9 mouse cellular contexts compared by ENCODE assay signal in genomic region chr4:135219652-135220051, GRCm38 (mm10). TPM values are rescaled to one million over a fixed set of nuclear protein-coding genes. Genes with fewer than 3 reads are reported as not detected.
A peak's percentile ranks its signal among the peaks of the same experiment; 100 is the strongest.
DNase-seq lines count a peak whose midpoint lies in the region; ATAC-seq lines count a peak whose summit lies in the region.
"Had no signal": no experiment of that assay in that cellular context is flagged by ENCODE, and none has a peak within 500 bp of the region (broad histone marks: within the 10 kb centered on the region; RNA-seq: fewer than 3 reads in every experiment).

No protein-coding gene starts in this region.

- WGBS in hindbrain, embryonic 11.5 days: 66% methylated on average over 4 of the region's 4 CpGs
- WGBS in hindbrain, embryonic 12.5 days: 58% methylated on average over 4 of the region's 4 CpGs
- 50% methylated on average over 4 of the region's 4 CpGs for WGBS in stomach, embryonic 15.5 days

- ATAC-seq in hindbrain, embryonic 11.5 days (ENCODE audit: low FRiP score): no peak
- ATAC-seq in hindbrain, embryonic 12.5 days (ENCODE audit: low FRiP score): no peak
- ATAC-seq in stomach, embryonic 15.5 days (ENCODE audit: insufficient read depth, low FRiP score, low read depth): 0 out of 2 replicates have a peak, but pooled peaks have one; percentile 50

- no peak overlapping the region for H3K9ac ChIP-seq in hindbrain, embryonic 11.5 days (ENCODE audit: low read depth, low read length)
- no peak overlapping the region for H3K9ac ChIP-seq in hindbrain, embryonic 12.5 days
- H3K9ac ChIP-seq in stomach, embryonic 15.5 days: no peak overlapping the region
- H3K9ac ChIP-seq: neural tube, embryonic 12.5 days had no signal

- intact Hi-C loops in left cerebral cortex, postnatal 4 days (cut with DNase I): loop anchor here (5.0 to 10.0 kb wide), 2 partner anchors 55 to 98 kb away; partner anchors contain the start of gene Clic4

- 0 out of 2 replicates have a peak, but pooled peaks cover 4% of the 10 kb centered on the region for H3K36me3 ChIP-seq in hindbrain, embryonic 11.5 days (ENCODE audit: control insufficient read depth, insufficient read depth, low read length)
- H3K36me3 ChIP-seq in hindbrain, embryonic 12.5 days: peaks cover 67% of the 10 kb centered on the region
- peaks cover 50% of the 10 kb centered on the region for H3K36me3 ChIP-seq in stomach, embryonic 15.5 days

- H3K4me3 ChIP-seq in hindbrain, embryonic 11.5 days (ENCODE audit: low read depth, low read length): no peak overlapping the region
- no peak overlapping the region for H3K4me3 ChIP-seq in hindbrain, embryonic 12.5 days
- no peak overlapping the region for H3K4me3 ChIP-seq in stomach, embryonic 15.5 days (replicated peaks)
- H3K4me3 ChIP-seq: neural tube, embryonic 12.5 days had no signal

- H3K4me1 ChIP-seq in hindbrain, embryonic 11.5 days (replicated peaks; ENCODE audit: control insufficient read depth, insufficient read depth, low read length): no peaks in the 10 kb centered on the region
- no peaks in the 10 kb centered on the region for H3K4me1 ChIP-seq in hindbrain, embryonic 12.5 days
- peaks cover 4% of the 10 kb centered on the region; the same call in 1 of the 2 replicates for H3K4me1 ChIP-seq in stomach, embryonic 15.5 days
- H3K4me1 ChIP-seq: neural tube, embryonic 12.5 days had no signal

- H3K4me2 ChIP-seq in hindbrain, embryonic 11.5 days (replicated peaks; ENCODE audit: low read depth, low read length): no peak overlapping the region
- no peak overlapping the region for H3K4me2 ChIP-seq in hindbrain, embryonic 12.5 days (replicated peaks)
- H3K4me2 ChIP-seq in stomach, embryonic 15.5 days: no peak overlapping the region
- H3K4me2 ChIP-seq: neural tube, embryonic 12.5 days had no signal

- no peaks in the 10 kb centered on the region for H3K9me3 ChIP-seq in hindbrain, embryonic 11.5 days (ENCODE audit: control insufficient read depth, low read length)
- no peaks in the 10 kb centered on the region for H3K9me3 ChIP-seq in hindbrain, embryonic 12.5 days (replicated peaks)
- no peaks in the 10 kb centered on the region for H3K9me3 ChIP-seq in stomach, embryonic 15.5 days
- H3K9me3 ChIP-seq: neural tube, embryonic 12.5 days had no signal

- H3K27me3 ChIP-seq in hindbrain, embryonic 11.5 days (ENCODE audit: control insufficient read depth, insufficient read depth, low read length): no peaks in the 10 kb centered on the region
- no peaks in the 10 kb centered on the region for H3K27me3 ChIP-seq in hindbrain, embryonic 12.5 days
- H3K27me3 ChIP-seq in stomach, embryonic 15.5 days (replicated peaks): no peaks in the 10 kb centered on the region
- H3K27me3 ChIP-seq: neural tube, embryonic 12.5 days had no signal

- peak; percentile 82 for DNase-seq in hindbrain, embryonic 11.5 days (ENCODE audit: low spot score)
- peak; percentile 64 to 68 for DNase-seq in cerebellum, adult 18-20 months
- DNase-seq in frontal cortex, postnatal 25 days (ENCODE audit: low spot score in 2 of 2): peak; percentile 65 to 78
- peak; percentile 85 for DNase-seq in kidney, adult 18-20 months
- peak; percentile 81 for DNase-seq in left cerebral cortex, postnatal 4 days
- peak; percentile 86 for DNase-seq in naive thymus-derived CD4-positive, alpha-beta T cell, adult 2 months (ENCODE audit: low read depth)

- no peak overlapping the region for H3K27ac ChIP-seq in hindbrain, embryonic 11.5 days (ENCODE audit: low read depth, low read length)
- H3K27ac ChIP-seq in hindbrain, embryonic 12.5 days: no peak overlapping the region
- no peak overlapping the region for H3K27ac ChIP-seq in stomach, embryonic 15.5 days
- H3K27ac ChIP-seq: neural tube, embryonic 12.5 days had no signal

RNA-seq across cellular contexts. Expression of gene Clic4, which starts 53.0 kb away (rescaled TPM):
- polyA plus RNA-seq in hindbrain, embryonic 11.5 days (2014; fragmentation: Nextera tagmentation; extraction: Ambion mirVana): 109 and 147 TPM in 2 replicates
- 159 TPM in 2 replicates for polyA plus RNA-seq in hindbrain, embryonic 12.5 days (2016; fragmentation: Nextera tagmentation; extraction: Ambion mirVana)
- 10 to 100 TPM; 27.6 to 27.8 TPM for total RNA-seq in left cerebral cortex, postnatal 4 days (2021)
- 141 and 144 TPM in 2 replicates for polyA plus RNA-seq in stomach, embryonic 15.5 days (2015; fragmentation: Nextera tagmentation; extraction: Ambion mirVana)
